Mouse (Mus musculus) spleen, adult 2 months (tissue): Measurements from ENCODE around the gene Ccdc42. TPM values are rescaled to one million over a fixed set of nuclear protein-coding genes. Genes with fewer than 3 reads are reported as not detected.
A peak's percentile ranks its signal among the peaks of the same experiment; 100 is the strongest.

Experiments used
- DNase-seq, 2 experiments: peaks; one replicate each; pipeline versions ENCODE4 v3.0.0 to v3.0.0-alpha.2; 2012 to 2021; ENCODE audit warnings: low spot score in 2 of 2, low read depth in 1 of 2
- H3K27ac ChIP-seq: fragments of 200-500 bp; 2 replicates; pipeline ENCODE4 v1.5.1; 2012; ENCODE audit warnings: low read length, inconsistent platforms; ENCODE audit not compliant: insufficient read depth
- H3K27me3 ChIP-seq: fragments of 200-500 bp; 2 replicates; pipeline ENCODE4 v1.6.1; 2012; ENCODE audit warnings: mild to moderate bottlenecking, moderate library complexity, low read length, inconsistent platforms; ENCODE audit not compliant: control insufficient read depth, insufficient read depth
- H3K36me3 ChIP-seq: fragments of 200-500 bp; 2 replicates; pipeline ENCODE4 v1.6.1; 2012; ENCODE audit warnings: mild to moderate bottlenecking, low read length, inconsistent platforms; ENCODE audit not compliant: control insufficient read depth, insufficient read depth
- H3K4me1 ChIP-seq: fragments of 200-500 bp; 2 replicates; pipeline ENCODE4 v1.6.1; 2011; ENCODE audit warnings: inconsistent platforms; ENCODE audit not compliant: control insufficient read depth, insufficient read depth, insufficient read length
- H3K4me3 ChIP-seq: fragments of 200-500 bp; 2 replicates; pipeline ENCODE4 v1.5.1; 2011; ENCODE audit warnings: mild to moderate bottlenecking, inconsistent platforms; ENCODE audit not compliant: insufficient read depth, insufficient read length; ENCODE audit errors: extremely low read depth
- CTCF ChIP-seq: fragments of 200-500 bp; IDR thresholded peaks from 2 replicates; pipeline ENCODE4 v1.5.1; 2011; ENCODE audit warnings: mild to moderate bottlenecking, inconsistent platforms; ENCODE audit not compliant: insufficient read depth, insufficient read length, insufficient replicate concordance; ENCODE audit errors: extremely low read depth
- POLR2A ChIP-seq: fragments of 200-500 bp; IDR thresholded peaks from 2 replicates; pipeline ENCODE4 v1.6.1; 2011; ENCODE audit warnings: low read depth, low read length, inconsistent platforms
- WGBS: fragments of 180-500 bp; shearing (Covaris S2); methylation state at CpG from one replicate; pipeline ENCODE4 v1.1.7; 2018; 5-methylcytosine and 5-hydroxymethylcytosine counted together
- polyA plus RNA-seq: library from polyadenylated mRNA; depleted of rRNA; stranded (reverse); fragments of >200 nt; gene quantifications from 2 replicates; pipeline ENCODE4 v1.2.3, GENCODE M21; 2012; rRNA removed

Gene Ccdc42
- polyA plus RNA-seq, result 0.13 and 0.16 TPM in 2 replicates

DNA sequence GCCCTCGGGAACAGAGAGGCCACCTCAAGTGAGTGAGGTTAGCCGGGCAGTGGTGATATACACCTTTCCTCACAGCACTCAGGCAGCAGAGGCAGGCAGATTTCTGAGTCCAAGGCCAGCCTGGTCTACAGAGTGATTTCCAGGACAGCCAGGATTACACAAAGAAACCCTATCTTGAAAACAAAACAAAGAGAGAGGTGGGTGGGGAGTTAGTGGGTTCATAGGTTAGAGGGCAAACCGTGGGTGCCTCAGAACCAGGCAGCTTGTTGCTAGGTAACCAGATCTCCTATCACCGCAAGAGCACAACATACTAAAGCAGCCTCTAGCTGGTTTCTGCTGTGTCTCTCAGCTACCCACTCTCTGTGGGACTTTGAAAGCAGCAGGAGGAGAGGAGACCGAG, at the start of gene Ccdc42:
TSS of gene Ccdc42 (plus strand) at position 301 of the 400 bp plus-strand sequence.
- Histone ChIP-seq H3K4me1 (no peaks in the 10 kb centered on the region), H3K27ac (no peak within 1 kb of the TSS), H3K27me3 (no peaks in the 10 kb centered on the region), H3K36me3 (no peaks in the 10 kb centered on the region), H3K4me3 (no peak within 1 kb of the TSS)
- WGBS, result 78% methylated on average over 5 of the region's 5 CpGs
- no peak for DNase-seq
- no peak for TF ChIP-seq POLR2A
- no peak for TF ChIP-seq CTCF

DNA sequence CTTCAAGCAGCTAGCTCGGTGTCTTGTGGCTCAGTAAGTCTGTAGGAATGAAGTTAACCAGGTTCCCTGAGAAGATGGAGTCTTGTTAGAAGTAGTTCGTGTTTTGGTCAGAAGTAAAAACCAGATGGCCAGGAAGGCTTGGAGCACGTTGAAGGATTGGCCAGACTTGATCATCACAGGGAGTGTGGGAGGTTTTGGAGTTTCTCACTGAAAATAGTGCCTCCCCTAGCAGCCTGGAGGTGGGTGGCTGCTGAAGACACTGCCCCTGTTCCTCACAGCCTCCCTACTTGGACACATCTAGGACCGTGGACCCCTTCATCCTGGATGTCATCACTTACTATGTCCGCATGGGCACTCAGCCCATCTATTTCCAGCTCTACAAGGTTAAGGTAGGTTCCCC, 47.2 kb upstream of the Ccdc42 start:
- no peak for DNase-seq
- WGBS, result 89% methylated on average over 5 of the region's 5 CpGs
- TF ChIP-seq POLR2A, result no peak
- no peak for TF ChIP-seq CTCF
- no peak overlapping the region for H3K4me3 ChIP-seq
- H3K4me1 ChIP-seq, result no peaks in the 10 kb centered on the region
- H3K27ac ChIP-seq, result no peak overlapping the region
- H3K27me3 ChIP-seq, result no peaks in the 10 kb centered on the region
- no peaks in the 10 kb centered on the region for H3K36me3 ChIP-seq

DNA sequence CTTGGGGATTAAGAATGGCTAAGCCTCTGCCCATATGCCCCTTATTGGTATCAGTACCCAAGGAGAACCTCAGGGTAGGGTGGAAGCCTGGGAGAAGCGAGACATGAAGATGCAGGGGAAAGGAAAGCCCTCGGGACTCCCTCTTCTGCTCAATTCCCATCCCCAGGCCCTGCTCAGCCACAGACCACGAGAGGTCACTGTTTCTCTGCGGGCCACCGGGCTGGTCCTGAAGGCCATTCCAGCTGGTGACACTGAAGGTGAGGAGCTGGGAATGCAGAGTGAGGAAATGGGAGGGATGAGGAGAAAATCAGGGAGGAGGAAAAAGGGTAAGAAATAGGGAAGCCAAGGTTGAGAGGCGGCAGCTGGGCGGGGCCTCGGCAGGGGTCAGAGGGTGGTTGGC, 42.3 kb upstream of the Ccdc42 start:
- 63% methylated on average over 8 of the region's 8 CpGs for WGBS
- H3K4me3 ChIP-seq, result no peak overlapping the region
- no peak for TF ChIP-seq POLR2A
- no peak for TF ChIP-seq CTCF
- no peak overlapping the region for H3K27ac ChIP-seq
- peaks cover 3% of the 10 kb centered on the region; the same call in 1 of the 2 replicates for H3K4me1 ChIP-seq
- H3K36me3 ChIP-seq, result no peaks in the 10 kb centered on the region
- no peak for DNase-seq
- no peaks in the 10 kb centered on the region for H3K27me3 ChIP-seq

DNA sequence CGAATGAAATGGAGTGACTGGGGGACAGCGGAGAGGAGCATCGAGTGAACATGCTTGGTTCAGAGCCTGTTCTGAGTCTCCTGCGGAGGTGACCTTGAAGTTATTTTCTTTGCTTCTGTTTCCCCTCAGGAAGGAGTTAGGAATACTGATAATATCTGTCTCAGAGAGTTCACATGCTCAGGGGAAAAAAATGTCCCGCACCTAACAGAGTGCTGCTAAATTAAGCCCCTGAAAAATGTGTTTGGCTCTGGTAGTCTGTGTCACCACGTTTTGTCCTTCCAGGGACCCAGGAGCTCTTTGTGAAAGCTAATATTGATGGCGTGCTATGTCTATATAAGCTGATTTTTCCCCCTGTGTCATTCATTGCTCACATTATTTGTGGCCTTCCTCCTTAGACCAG, 41.6 kb upstream of the Ccdc42 start:
- 73% methylated on average over 7 of the region's 7 CpGs for WGBS
- no peak for TF ChIP-seq CTCF
- TF ChIP-seq POLR2A, result no peak
- peaks cover 3% of the 10 kb centered on the region; the same call in 1 of the 2 replicates for H3K4me1 ChIP-seq
- H3K36me3 ChIP-seq, result no peaks in the 10 kb centered on the region
- H3K27ac ChIP-seq, result no peak overlapping the region
- H3K4me3 ChIP-seq, result no peak overlapping the region
- DNase-seq, result no peak
- no peaks in the 10 kb centered on the region for H3K27me3 ChIP-seq

DNA sequence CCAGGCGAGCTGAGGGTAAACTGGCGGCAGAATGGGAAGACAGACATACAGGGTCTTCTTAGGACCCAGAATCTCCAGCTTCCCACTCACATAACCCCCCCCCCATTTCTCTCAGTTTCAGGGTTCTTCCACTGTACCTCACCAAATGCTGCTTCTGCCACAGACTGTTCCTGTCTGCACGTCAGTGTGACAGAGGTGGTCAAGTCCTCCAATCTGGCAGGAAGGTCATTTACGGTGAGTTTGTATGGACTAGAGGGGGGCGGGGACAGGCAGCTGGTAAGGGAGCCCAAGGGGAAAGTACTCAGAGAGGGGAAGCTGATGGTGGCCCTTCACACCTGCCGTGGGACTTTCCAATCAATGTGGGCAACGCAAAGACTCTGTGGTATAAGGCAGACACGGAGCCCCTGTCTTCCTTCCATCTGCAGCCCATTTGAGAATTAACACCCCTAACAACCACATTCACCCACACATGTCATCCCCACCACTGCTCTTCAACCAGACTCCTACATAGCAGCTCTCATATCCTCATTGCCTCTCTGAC, 41.1 kb upstream of the Ccdc42 start:
- DNase-seq, result no peak
- no peak for TF ChIP-seq POLR2A
- no peak for TF ChIP-seq CTCF
- Histone ChIP-seq H3K36me3 (no peaks in the 10 kb centered on the region), H3K4me3 (no peak overlapping the region), H3K4me1 (peaks cover 3% of the 10 kb centered on the region; the same call in 1 of the 2 replicates), H3K27me3 (no peaks in the 10 kb centered on the region), H3K27ac (no peak overlapping the region)
- 50% methylated on average over 8 of the region's 8 CpGs for WGBS

DNA sequence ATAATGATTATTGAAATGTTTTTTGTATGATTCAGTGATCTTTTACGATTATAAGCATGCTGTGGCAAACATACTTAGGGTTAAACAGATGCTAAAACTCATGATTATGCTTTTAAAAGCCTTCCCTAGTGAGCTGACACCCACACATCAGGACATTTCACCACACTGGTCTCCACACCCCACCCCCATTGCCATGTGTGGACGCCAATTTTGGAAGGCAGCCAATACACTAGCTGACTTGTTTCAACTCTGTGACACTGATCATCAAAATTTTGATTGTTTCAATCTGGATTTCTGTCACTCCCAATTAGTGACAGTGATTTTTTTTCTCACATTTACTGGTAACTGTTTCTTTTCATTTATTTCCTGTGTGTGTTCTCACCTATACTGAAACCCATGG, 39.3 kb upstream of the Ccdc42 start:
- DNase-seq, result no peak
- Histone ChIP-seq H3K4me3 (no peak overlapping the region), H3K27ac (no peak overlapping the region), H3K27me3 (no peaks in the 10 kb centered on the region), H3K36me3 (no peaks in the 10 kb centered on the region), H3K4me1 (peaks cover 3% of the 10 kb centered on the region; the same call in 1 of the 2 replicates)
- 73% methylated on average over 2 of the region's 2 CpGs for WGBS
- TF ChIP-seq CTCF (no peak), POLR2A (no peak)

DNA sequence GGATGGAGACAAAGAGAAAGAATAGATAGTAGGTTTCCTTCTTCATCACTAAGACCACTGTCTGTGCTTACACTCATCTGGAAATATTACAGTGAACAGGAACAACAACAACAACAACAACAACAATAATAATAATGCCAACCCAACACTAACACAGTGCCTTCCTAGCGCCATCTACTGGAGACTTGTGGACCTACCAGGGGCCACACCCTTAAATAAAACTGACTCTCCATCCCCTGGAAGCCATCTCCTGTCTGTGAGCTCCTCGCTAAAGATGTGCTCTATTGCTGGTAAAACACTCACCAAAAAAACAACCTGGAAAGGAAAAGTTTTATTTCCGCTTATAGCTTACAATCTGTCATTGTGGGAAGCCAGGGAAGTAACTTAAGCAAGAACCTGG, 37.2 kb upstream of the Ccdc42 start:
- H3K4me1 ChIP-seq, result peaks cover 3% of the 10 kb centered on the region; the same call in 1 of the 2 replicates
- no peak overlapping the region for H3K27ac ChIP-seq
- no peaks in the 10 kb centered on the region for H3K27me3 ChIP-seq
- DNase-seq, result peak in 1 of 2 experiments; percentile 19
- WGBS, result 61% methylated on average over 3 of the region's 3 CpGs
- H3K36me3 ChIP-seq, result no peaks in the 10 kb centered on the region
- TF ChIP-seq POLR2A, result no peak
- peak; percentile 38; the same call in 1 of the 2 replicates for TF ChIP-seq CTCF
- no peak overlapping the region for H3K4me3 ChIP-seq
